Mouse (Mus musculus) C2C12 (cell line): ENCODE results near the gene Nsun5.

Experiments
- CEBPB ChIP-seq: IDR thresholded peaks from one replicate; pipeline ENCODE4 v1.6.1; 2011; ENCODE audit warnings: low read depth, mild to moderate bottlenecking, control low read depth, moderate library complexity
- CTCF ChIP-seq: IDR thresholded peaks from one replicate; pipeline ENCODE4 v1.5.1; 2011; ENCODE audit not compliant: control insufficient read depth, insufficient read depth, insufficient read length

DNA sequence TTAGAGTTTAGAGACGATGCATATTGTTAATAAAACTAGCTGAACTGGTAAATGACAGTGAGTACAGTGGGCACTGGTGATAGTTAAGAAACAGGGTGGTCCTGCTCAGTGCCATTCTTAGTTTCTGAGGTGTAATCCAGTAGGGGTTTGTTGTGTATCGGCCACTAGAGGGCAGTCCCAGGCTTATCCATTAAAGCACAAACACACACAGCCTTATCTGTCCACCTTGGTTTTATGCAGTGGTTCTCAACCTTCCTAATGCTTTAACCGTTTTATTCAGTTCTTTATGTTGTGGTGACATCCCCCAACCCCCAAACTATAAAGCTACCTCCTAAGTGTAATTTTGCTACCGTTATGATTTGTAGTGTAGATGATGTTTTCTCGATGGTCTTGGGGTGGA, 26.1 kb downstream of the Nsun5 start:
- TF ChIP-seq CTCF (peak; percentile 48), CEBPB (no peak)
